Mouse (Mus musculus) erythroid progenitor cell, adult 5-6 weeks (primary cell): ENCODE results near the gene Nob1. TPM values are rescaled to one million over a fixed set of nuclear protein-coding genes. Genes with fewer than 3 reads are reported as not detected.
A peak's percentile ranks its signal among the peaks of the same experiment; 100 is the strongest.

Experiments
- ATAC-seq: replicated peaks from 2 replicates; pipeline ENCODE4 v1.8.0; 2016; ENCODE audit warnings: moderate number of reproducible peaks, mild to moderate bottlenecking, moderate TSS enrichment, inconsistent platforms; ENCODE audit not compliant: poor library complexity, low FRiP score, severe bottlenecking
- total RNA-seq, 2 experiments: library from RNA; stranded (forward) in 1 of 2; stranded (reverse) in 1 of 2; fragments of 150-400 nt in 1 of 2; fragments of 186-747, 209-891 nt in 1 of 2; gene quantifications; 2 replicates each; pipeline versions ENCODE4 v1.2.3 to v1.2.4; 2015 to 2017; ENCODE audit warnings: low replicate concordance in 2 of 2

The Nob1 gene
- total RNA-seq, 2 experiments from 2014 or later, result 6.0 to 10.9 TPM

GRCm38 (mm10) chr8:107390476-107391135 is 34.2 kb downstream of the Nob1 start:
- ATAC-seq, result no peak

DNA sequence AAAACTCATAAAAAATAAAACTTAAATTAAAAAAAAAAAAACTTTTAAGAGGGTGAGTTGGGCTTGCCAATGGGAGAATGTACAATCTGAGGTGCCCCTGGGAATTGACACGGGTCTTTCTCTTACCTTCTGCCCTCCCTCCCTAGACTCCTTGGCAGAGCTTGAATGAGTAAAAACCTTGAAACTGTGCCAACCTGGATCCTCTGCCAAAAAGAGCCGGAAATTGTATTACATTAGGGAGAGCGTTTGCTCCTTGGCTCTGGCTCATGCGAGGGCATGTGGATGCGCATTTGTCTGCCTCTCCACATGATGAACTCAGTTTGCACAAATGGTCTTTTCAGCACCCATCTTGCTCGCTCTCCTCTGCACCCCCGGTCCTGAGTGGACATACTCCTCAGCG is 35.3 kb downstream of the Nob1 start:
- no peak for ATAC-seq

- ATAC-seq, result no peak
Measured at GRCm38 (mm10) chr8:107387861-107388260, 37.0 kb downstream of the Nob1 start.

- peak; percentile 65 for ATAC-seq
Measured at GRCm38 (mm10) chr8:107386642-107387041, 38.2 kb downstream of the Nob1 start.

GRCm38 (mm10) chr8:107386171-107386570 is 38.7 kb downstream of the Nob1 start:
- no peak for ATAC-seq

GRCm38 (mm10) chr8:107385063-107385462 is 39.8 kb downstream of the Nob1 start:
- ATAC-seq, result no peak

- no peak for ATAC-seq
Measured at GRCm38 (mm10) chr8:107384651-107385050, 40.2 kb downstream of the Nob1 start.

GRCm38 (mm10) chr8:107382898-107383297 is 42.0 kb downstream of the Nob1 start:
- no peak for ATAC-seq

DNA sequence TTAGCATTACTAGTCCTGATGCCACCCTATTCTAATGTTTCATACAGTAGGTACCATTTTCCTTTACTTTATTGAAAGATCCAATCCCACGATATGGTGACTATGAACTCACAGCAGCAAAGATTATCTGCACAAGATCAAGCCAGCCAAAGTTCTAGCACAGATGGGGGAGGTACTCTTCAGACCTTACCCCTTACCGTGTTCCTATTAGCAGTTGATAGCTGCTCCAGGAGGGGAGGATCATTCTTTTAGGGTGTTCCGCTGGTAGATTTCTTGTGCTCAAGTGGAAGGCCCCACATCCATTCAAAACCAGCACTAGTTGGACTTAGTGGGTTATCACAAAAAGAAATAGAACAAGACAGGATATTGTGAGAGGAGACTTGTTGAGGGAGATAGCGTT is 43.2 kb downstream of the Nob1 start:
- no peak for ATAC-seq

- no peak for ATAC-seq
Measured at GRCm38 (mm10) chr8:107380734-107381133, 44.1 kb downstream of the Nob1 start.

DNA sequence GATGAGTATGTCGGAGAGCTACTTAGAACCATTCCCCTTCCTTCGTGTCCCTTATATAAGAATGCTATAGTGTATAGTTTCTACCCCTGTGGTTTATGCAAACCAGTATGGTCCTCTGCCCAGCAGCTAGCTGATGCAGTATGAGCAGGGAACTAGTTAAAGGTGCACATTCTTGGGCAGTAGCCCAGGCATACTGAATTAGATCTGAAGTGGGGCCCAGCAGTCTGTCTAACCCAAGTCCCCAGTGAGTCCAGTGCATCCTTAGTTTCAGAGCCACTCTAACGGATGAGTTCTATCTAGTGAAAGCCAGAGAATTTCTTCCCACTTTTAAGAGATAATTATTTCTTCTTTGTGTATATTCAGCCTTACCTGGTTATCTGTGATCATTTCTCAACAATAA is 47.5 kb downstream of the Nob1 start:
- ATAC-seq, result no peak

- no peak for ATAC-seq
Measured at GRCm38 (mm10) chr8:107370311-107370710, 54.5 kb downstream of the Nob1 start.

Other genes starting within 250 kb of the Nob1 start
- gene Nfat5, start 131.6 kb downstream of the Nob1 start, total RNA-seq (2015; ENCODE audit: low replicate concordance), result 21.0 and 35.7 TPM in 2 replicates
- gene Nfat5, start 131.6 kb downstream of the Nob1 start, total RNA-seq (2017; ENCODE audit: low replicate concordance), result 19.3 and 23.6 TPM in 2 replicates
- gene Nqo1, start 21.8 kb downstream of the Nob1 start, total RNA-seq (2015; ENCODE audit: low replicate concordance), result 47.8 and 50.1 TPM in 2 replicates
- 26.4 and 44.2 TPM in 2 replicates for gene Nqo1, start 21.8 kb downstream of the Nob1 start, total RNA-seq (2017; ENCODE audit: low replicate concordance)
- gene Wwp2, start 11.3 kb upstream of the Nob1 start, total RNA-seq (2015; ENCODE audit: low replicate concordance), result 111 and 127 TPM in 2 replicates
- 132 and 174 TPM in 2 replicates for gene Wwp2, start 11.3 kb upstream of the Nob1 start, total RNA-seq (2017; ENCODE audit: low replicate concordance)
- 82.2 and 88.3 TPM in 2 replicates for gene Psmd7, start 163.4 kb upstream of the Nob1 start, total RNA-seq (2015; ENCODE audit: low replicate concordance)
- gene Psmd7, start 163.4 kb upstream of the Nob1 start, total RNA-seq (2017; ENCODE audit: low replicate concordance), result 36.8 and 56.7 TPM in 2 replicates